Comparison of ENCODE assay signal across 18 mouse cellular contexts in genomic region chr4:97995911-97996712, GRCm38 (mm10).
DNase-seq lines count a peak whose midpoint lies in the region; ATAC-seq and TF ChIP-seq lines count a peak whose summit lies in the region.
"Had no signal": no experiment of that assay in that cellular context is flagged by ENCODE, and none has a peak within 500 bp of the region (broad histone marks: within the 10 kb centered on the region; RNA-seq: fewer than 3 reads in every experiment).

No protein-coding gene starts in this region.

- H3K4me2 ChIP-seq in heart, embryonic 15.5 days: no peak overlapping the region
- no peak overlapping the region for H3K4me2 ChIP-seq in lung, postnatal 0 days (replicated peaks; ENCODE audit: low read depth, low read length)
- H3K4me2 ChIP-seq: liver, embryonic 11.5 days; lung, embryonic 15.5 days; neural tube, embryonic 13.5 days had no signal

- 68% methylated on average over 8 of the region's 8 CpGs for WGBS in heart, embryonic 15.5 days
- WGBS in lung, postnatal 0 days: 64% methylated on average over 8 of the region's 8 CpGs

- no peak for TF ChIP-seq EP300 in lung, postnatal 0 days (IDR thresholded peaks at IDR 0.05)

- no peaks in the 10 kb centered on the region for H3K27me3 ChIP-seq in heart, embryonic 15.5 days
- no peaks in the 10 kb centered on the region for H3K27me3 ChIP-seq in lung, postnatal 0 days (replicated peaks; ENCODE audit: insufficient read depth, low read length)
- H3K27me3 ChIP-seq: lung, embryonic 15.5 days; neural tube, embryonic 13.5 days had no signal

- H3K36me3 ChIP-seq in heart, embryonic 15.5 days: no peaks in the 10 kb centered on the region
- H3K36me3 ChIP-seq in lung, postnatal 0 days (ENCODE audit: insufficient read depth, low read length): no peaks in the 10 kb centered on the region
- H3K36me3 ChIP-seq: embryonic facial prominence, embryonic 10.5 days; lung, embryonic 15.5 days; neural tube, embryonic 13.5 days had no signal

- no peak overlapping the region for H3K9ac ChIP-seq in heart, embryonic 15.5 days
- no peak overlapping the region for H3K9ac ChIP-seq in lung, postnatal 0 days (replicated peaks; ENCODE audit: low read depth)
- H3K9ac ChIP-seq: lung, embryonic 15.5 days; neural tube, embryonic 13.5 days had no signal

- H3K9me3 ChIP-seq in heart, embryonic 15.5 days (replicated peaks): no peaks in the 10 kb centered on the region
- no peaks in the 10 kb centered on the region for H3K9me3 ChIP-seq in lung, postnatal 0 days (ENCODE audit: low read length)
- H3K9me3 ChIP-seq: embryonic facial prominence, embryonic 10.5 days; lung, embryonic 15.5 days; megakaryocyte, embryonic 14.5 days; neural tube, embryonic 13.5 days had no signal

- no peak overlapping the region for H3K4me3 ChIP-seq in heart, embryonic 15.5 days
- H3K4me3 ChIP-seq in lung, postnatal 0 days (ENCODE audit: low read depth, low read length): no peak overlapping the region
- H3K4me3 ChIP-seq: embryonic facial prominence, embryonic 10.5 days; erythroblast, embryonic 14.5 days; lung, embryonic 15.5 days; megakaryocyte, embryonic 14.5 days; neural tube, embryonic 13.5 days had no signal

- DNase-seq in heart, postnatal 10 days: no peak
- DNase-seq in lung, postnatal 0 days (ENCODE audit: low spot score): peak; percentile 33
- no peak for DNase-seq in lung, postnatal 25 days (ENCODE audit: low spot score)
- no peak for DNase-seq in urinary bladder, postnatal 36 days (ENCODE audit: low spot score in 2 of 2)
- DNase-seq: adrenal gland, postnatal 36 days; right cerebral cortex, postnatal 25 days had no signal

- intact Hi-C loops in heart, postnatal 10 days (cut with DNase I): no loop called here

- no peak for TF ChIP-seq CTCF in lung, postnatal 0 days (IDR thresholded peaks at IDR 0.05)

- H3K4me1 ChIP-seq in heart, embryonic 15.5 days (replicated peaks): peaks cover 23% of the 10 kb centered on the region
- H3K4me1 ChIP-seq in lung, postnatal 0 days (ENCODE audit: insufficient read depth, low read depth, low read length): no peaks in the 10 kb centered on the region
- H3K4me1 ChIP-seq: megakaryocyte, embryonic 14.5 days had no signal

- ATAC-seq in heart, embryonic 15.5 days (replicated peaks; ENCODE audit: insufficient number of reproducible peaks, insufficient read depth, low FRiP score, low read depth): no peak
- peak; percentile 37 for ATAC-seq in lung, postnatal 0 days
- ATAC-seq in CD4-positive, CD25-positive, alpha-beta regulatory T cell, adult 4 months: peak; percentile 68
- ATAC-seq in inflammation-experienced regulatory T-cells, adult 6 months: peak; percentile 59
- no peak for ATAC-seq in frontal cortex, adult (ENCODE audit: low TSS enrichment)
- ATAC-seq: intestine, embryonic 16.5 days had no signal

- 0 out of 2 replicates have a peak overlapping the region, but pooled peaks have one; percentile 7 for H3K27ac ChIP-seq in heart, embryonic 15.5 days
- H3K27ac ChIP-seq in lung, postnatal 0 days (ENCODE audit: low read length): peak overlapping the region; percentile 43
- H3K27ac ChIP-seq: embryonic facial prominence, embryonic 10.5 days; kidney, postnatal 0 days; lung, embryonic 15.5 days had no signal

Comparison
In these comparisons a context has a peak if more than half of its experiments do, and no peak if none do; other contexts are left out.
1. ATAC-seq: peak in lung, postnatal 0 days (single experiment), CD4-positive, CD25-positive, alpha-beta regulatory T cell, adult 4 months (single experiment) and inflammation-experienced regulatory T-cells, adult 6 months (single experiment); none in heart, embryonic 15.5 days (single experiment) and frontal cortex, adult (single experiment).